Mouse (Mus musculus) testis, postnatal 10 days (tissue): ENCODE results near the gene Mpnd.

Experiments
- DNase-seq: peaks from one replicate; pipeline ENCODE4 v3.0.0; 2021; ENCODE audit warnings: low spot score

Mpnd gene

DNA sequence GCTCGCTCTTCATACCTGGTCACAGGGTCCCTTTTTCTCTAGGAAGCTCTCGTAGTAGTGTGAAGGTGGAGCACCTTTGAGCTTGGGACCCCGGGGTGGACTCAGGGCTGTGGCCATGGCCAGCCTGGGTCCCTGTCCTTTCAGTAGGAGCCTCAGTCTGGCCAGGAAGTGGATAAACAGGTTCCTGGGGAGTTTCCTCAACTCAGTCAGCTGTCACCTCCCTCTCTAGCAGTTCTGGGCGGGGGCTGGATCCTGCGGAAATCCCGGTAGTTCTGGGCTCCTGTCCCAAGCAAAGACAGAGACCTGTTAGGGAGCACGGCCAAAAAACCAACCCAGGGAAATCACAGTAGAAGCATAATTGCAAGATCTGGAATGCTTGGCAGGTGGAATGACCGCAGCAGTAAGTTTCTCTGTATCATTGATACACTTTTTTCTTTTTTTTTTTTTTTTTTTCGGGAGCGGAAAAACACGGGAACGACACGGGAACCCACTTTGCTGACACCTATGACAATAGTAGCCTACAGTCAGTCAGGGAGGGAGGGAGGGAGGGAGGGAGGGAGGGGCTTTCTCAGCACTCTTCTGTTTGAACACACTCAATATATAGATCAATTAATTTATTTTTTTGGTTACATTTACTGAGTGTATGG, at the start of gene Mpnd, which contains the start of gene Stap2:
Gene Mpnd, plus strand, starts transcription at position 297 of the 647 bp plus-strand sequence.
Gene Stap2, minus strand, starts transcription at position 170 of the 647 bp plus-strand sequence.
- peak; percentile 78 for DNase-seq

DNA sequence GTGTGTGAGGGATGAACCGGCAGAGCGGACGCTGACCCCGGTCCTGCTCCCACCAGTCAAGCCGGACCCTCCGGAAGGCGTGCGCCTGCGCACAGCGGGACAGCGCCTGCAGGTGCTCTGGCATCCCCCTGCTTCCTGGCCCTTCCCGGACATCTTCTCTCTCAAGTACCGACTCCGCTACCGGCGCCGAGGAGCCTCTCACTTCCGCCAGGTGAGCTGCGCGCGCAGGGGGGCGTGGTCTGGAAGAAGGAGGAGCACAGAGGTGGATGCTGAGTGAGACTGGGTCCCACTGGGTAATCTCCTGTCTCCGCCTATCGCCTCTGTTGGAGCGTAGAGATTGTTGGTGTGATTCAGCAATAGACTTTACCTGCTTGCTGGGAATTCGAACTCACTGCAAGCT, 49.4 kb upstream of the Mpnd start:
- peak; percentile 85 for DNase-seq

DNA sequence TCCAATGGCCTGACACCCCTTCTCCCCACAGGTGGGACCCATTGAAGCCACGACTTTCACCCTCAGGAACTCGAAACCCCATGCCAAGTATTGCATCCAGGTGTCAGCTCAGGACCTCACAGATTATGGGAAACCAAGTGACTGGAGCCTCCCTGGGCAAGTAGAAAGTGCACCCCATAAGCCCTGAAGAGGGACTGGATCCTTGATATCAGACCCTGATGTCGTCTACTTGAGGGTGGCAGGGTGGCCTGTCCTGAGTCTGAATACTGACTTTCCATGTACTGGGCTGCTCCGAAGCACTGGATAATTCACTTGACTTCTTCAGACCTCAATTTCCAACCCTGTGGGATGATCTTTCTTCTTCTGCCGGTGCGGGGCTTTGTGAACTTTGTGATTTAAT, 48.9 kb upstream of the Mpnd start:
- no peak for DNase-seq

DNA sequence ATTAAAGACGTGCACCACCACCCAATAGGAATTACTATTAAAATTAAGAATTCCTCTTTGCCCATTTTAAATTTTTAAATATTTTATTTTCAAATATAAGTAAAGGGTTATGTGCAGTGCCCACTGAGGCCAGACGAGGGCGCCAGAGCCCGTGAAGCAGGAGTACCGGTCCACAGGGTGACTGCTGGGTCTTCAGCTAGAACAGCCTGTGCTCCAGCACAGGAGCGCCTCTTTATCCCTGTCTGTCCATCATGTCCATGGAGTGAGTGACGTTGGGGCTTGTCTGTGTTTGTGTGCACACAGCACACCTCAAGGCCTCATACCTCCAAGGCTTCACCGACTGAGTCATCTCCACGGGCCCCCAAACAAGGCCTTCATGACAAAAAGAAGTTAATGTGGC, 48.3 kb upstream of the Mpnd start:
- peak; percentile 90 for DNase-seq

DNA sequence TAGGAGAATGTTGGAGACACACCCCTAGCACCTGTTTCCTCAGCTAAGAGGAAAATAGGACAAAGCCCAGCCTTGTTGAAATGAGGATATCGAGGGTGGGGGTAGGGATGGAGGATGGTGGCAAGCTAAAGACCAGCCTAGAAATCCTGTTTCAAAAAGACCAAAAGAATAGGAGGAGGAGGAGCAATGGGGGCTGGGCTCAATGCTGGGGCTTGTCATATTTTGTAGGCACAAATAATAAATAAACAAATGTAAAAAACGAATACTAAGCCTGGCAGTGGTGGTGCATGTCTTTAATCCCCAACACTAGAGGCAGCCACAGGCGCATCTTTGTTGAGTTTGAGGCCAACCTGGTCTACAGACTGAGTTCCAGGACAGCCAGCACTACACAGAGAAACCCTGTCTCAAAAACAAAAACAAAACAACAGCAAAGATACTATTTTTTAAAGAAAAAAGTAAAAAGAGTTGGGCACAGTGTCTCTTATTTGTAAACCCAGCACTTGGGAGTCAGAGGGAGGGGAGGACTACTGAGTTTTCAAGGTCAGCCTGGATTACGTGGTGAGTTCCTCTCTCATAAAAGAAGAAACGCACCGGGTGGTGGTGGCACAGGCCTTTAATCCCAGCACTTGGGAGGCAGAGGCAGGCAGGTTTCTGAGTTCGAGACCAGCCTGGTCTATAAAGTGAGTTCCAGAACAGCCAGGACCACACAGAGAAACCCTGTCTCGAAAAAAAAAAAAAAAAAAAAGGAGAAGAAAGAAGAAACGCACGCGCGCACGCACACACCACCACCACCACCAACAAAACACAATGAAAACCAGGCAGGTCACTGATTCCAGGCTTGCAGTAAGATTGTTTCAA, 47.6 kb upstream of the Mpnd start:
- peak; percentile 44 for DNase-seq

DNA sequence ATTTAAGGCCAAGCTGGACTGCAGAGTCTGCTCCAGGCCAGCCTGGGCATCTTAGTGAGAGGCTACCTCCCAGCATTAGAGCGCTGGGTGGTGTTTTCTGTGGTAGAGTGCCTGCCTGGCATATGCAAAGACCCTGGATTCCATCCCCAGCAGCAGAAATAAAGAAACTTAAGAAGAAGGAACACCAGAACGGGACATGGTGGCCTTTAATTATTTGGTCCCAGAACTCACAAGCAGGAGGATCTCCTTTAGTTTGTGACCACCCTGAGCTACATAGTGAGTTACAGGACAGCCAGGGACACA, 47.0 kb upstream of the Mpnd start:
- DNase-seq = peak; percentile 43

DNA sequence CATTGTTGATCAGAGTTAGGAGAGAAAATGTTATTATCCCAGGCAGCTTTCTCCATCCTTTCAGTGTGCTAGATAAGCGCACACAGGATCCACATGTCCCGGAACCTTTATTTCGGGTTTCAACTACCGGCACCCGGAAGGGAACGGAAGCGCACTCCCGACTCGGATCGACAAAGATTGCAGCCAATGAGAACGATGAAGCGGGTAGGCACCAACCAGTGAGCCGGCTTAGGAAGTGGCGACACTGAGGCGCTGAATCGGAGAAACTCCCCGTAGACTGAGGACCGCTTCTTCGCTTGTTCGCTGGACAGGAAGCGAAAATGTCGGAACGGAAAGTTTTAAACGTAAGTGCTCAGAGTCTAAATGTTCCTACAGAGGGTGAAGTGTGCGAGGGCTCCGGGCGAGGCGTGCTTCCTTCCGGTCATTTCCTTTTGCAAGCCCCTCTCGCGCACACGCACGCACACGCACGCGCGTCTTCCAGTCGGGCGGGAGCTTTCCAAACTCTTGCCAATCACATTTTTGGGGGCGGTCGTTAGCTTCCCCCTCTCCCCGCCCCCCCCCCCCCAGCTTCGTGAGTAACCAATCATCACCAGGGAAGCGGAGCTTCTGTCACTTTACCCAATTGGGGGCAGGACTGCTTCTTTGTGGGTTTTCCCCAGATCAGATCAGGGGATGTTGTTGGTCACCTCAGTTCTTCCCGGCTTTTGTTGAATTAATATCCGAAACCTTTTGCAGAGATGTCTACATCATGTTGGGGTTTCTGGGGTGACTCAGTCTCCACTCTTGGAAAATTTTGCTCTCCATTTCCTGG, 46.4 kb upstream of the Mpnd start, which contains the start of gene Yju2:
Gene Yju2, plus strand, starts transcription at position 182 of the 811 bp plus-strand sequence.
- peak; percentile 91 for DNase-seq

DNA sequence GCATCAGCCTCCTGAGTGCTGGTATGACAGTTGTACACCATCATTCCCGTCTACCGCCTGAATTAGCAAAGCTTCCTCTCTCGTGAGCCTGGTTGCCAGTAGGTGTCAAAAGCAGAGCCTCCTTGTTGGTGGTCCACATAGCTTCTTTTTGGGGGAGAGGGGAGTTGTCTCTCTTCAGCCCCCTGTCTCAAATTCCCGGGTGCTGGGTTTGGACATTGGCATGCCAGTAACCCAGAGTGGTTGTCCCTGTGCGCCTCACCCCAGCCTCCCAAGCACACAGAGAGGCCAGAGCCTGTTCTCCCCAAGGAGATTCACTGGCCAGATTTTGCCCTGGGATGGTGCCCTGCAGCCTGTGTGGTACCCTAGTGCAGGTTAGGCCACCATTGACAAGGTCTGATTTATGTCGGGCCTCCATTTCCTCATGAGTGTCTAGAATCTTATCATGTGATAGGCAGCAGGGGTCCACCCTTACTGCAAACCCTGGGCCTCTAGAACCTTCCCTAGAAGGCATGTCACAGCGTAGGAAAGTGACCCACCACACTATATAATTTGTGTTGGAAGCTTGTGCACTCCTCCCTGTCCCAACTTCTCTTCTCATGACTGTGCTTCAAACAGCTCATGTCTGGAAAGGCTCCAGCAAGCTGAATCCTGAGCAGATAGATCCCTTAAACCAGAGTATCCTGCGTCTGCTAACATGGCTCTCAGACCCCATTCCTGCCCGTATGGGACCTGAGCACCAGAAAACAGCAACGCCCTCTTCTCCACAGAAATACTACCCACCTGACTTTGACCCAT, 45.4 kb upstream of the Mpnd start:
- peak; percentile 42 for DNase-seq

DNA sequence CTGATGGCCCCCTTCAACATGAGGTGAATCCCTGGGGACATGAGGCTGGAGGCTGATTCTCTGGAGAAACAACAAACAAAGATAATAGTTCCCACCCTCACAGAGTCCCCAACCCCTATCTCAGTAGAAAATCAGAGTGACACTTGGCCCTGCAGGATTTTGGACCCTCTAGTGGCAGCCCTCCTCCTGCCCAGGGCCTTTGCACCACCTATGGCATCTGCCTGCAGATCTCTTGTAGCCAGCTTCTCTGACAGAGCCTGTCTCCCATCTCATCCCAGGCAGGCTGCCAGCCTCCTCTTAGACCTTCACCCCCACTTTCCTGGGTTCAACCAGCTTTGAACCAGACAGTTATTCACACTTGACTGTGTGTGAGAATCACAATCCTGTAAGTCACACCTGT, 44.7 kb upstream of the Mpnd start:
- DNase-seq = peak; percentile 45

DNA sequence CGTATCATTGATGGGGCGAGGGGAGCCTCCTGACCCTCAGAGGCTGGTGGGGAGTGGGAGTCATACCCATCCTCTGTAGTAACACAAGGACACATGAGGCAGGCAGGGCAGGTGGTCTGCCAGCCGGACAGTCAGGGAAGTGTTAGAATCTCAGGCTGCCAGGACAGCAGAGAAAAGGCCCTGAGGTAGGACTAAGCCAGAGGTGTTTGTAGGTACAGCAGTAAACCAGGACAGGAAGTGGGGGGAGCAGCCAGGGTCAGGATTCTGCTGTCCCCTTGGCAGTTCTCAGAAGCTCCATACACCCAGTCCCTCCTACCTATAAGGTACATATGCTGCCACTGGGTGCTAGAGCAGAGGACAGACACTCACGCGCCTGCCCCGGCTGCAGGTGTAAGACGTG, 43.9 kb upstream of the Mpnd start:
- no peak for DNase-seq

DNA sequence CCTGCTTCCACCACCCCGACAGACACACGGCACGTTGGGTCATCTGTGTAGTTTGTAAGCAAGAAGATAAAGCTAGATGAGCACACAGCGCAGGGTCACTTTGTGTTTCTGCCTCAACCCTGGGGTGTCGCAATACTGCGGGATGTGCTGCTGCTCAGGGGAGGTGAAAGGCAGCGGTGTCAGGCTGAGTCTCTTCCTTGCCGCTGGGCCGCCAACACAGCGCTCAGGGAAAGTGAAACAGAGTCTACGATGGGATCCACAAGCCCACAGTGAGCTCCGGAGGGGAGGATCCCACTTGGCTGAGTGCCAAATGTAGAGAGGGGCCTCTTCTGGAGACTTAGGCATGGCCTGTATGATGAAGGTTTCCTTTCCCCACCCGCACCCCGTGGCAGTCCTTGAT, 42.3 kb upstream of the Mpnd start:
- DNase-seq = peak; percentile 40

DNA sequence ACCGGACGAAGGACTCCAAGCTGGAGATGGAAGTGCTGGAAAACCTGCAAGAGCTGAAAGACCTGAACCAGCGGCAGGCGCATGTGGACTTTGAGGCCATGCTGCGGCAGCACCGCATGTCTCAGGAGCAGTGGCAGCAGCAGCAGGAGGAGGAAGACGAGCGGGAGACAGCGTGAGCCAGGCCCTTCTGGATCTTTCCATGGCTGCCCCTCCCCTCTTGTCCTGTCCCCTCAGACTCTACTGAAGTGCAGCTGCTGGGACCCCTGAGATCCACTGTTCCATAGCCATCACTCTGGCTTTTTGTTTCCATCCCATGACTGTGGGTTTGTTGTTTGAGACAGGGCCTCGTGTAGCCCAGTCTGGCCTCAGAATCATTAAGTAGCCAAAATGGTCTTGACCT, 41.0 kb upstream of the Mpnd start:
- peak; percentile 41 for DNase-seq

DNA sequence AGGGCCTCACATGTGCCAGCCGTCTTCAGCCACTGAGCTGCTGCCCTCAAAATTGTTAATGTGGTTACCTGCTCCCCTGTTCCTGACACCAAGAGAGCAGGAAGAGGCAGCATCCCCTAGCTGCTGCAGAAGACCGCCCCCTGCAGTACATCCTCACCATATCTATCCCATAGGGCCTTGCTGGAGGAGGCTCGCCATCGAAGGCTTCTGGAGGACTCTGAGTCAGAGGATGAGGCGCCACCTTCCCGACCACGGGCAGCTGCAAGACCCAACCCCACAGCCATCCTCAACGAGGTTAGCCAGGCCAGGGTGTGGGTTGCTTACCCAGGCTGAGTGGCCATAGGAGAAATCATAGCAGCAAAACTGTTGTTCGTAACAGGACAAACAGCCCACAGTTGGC, 40.5 kb upstream of the Mpnd start:
- peak; percentile 42 for DNase-seq

DNA sequence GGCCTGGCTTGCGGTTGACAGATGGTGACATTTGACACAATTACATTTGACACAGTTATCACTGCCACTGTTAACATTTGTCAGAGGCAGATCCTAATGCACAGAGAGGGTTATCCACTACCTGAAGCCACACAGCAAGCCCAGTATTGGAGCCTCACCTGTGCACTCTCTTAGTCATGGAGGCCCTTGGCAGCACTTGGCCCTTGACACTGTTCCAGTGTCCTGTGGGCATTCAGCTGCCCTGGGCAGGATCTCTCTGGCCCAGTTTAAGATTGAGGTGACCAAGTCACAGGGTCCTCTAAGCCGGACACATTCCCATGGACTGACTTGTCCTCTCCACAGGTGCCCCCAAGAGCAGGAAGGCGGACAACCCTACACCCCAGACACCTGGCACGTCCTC, 38.3 kb upstream of the Mpnd start:
- DNase-seq = no peak

DNA sequence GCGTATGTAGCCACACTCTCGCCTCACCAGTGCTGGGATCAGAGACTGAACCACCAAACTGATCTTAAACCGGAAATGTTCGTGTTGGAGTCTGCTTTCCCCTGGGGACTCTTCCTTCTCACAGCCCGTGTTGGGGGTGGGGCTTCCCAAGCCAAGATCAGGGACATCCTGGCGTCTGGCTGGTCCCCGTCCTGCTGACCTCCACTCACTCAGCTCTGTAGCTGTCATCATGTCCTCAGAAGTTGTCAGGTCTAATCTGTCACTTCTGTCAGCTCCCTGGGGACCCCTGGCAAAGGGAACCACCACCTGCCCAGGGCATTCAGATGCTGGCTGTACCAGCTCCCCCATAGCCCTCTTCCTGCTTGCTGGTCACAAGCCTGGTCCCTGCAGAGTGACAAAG, 37.3 kb upstream of the Mpnd start:
- DNase-seq = no peak

DNA sequence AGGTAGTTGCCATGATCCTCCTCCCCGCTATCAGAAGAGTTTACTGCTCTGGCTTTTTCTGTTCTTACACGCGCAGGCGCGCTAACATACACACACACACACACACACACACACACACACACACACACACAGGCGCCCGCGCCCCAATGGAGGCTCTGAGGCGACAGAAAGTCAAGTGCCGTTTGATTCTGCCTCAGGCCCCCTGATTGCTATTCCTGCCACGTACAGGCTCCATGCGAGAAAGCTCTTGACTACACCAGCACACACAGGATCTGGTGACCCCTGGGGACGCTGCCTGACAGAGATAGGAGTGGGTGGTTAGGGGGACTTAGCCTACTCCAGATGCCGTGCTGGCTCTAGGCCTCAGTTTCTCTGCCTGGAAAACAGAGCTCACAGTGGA, 36.0 kb upstream of the Mpnd start:
- DNase-seq = no peak

DNA sequence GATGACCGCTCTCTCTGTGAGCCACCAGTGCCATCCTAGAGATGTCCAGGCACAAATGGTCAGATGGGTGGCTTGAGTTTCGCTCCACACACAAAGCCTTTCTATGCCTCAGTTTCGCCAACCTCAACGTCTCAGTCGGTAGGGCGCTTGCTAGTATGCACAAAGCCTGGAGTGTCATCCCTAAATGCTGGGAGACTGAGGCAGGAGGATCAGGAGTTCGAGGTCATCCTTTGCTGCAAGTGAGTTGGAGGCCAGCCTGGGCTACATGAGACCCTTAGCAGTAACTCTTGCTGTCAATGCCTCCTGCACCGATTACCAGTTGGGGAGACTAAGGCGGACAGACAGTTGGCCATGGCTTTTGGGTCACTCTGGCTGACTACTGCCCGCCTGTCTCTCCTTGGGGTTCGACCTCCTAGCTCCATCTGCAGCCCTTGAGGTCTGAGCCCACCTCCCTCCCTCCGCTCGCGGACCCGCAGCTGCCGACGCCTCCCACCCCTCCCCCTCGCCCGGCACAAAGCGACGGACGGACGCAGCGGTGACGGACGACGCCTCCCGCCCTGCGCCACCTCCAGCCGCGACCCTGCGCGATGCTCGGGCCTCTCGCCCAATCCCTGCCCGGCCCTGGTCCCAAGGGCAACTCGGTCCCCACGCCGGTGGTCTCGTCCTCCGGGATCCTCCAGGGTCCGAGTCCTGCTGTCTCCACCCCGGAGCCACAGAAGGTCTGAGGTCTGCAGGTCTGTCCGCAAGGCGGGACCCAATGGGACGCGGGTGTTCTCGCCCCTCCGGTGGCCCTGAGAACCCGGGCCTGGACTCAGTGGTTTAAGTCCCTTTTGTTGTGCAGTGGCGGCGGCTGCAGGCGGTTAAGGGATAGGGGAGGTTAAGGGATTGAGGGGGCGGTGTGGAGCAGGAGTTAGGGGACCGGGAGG, 35.3 kb upstream of the Mpnd start, which contains the start of gene Shd:
Gene Shd, plus strand, starts transcription at position 502 of the 926 bp plus-strand sequence.
- peak; percentile 66 for DNase-seq

DNA sequence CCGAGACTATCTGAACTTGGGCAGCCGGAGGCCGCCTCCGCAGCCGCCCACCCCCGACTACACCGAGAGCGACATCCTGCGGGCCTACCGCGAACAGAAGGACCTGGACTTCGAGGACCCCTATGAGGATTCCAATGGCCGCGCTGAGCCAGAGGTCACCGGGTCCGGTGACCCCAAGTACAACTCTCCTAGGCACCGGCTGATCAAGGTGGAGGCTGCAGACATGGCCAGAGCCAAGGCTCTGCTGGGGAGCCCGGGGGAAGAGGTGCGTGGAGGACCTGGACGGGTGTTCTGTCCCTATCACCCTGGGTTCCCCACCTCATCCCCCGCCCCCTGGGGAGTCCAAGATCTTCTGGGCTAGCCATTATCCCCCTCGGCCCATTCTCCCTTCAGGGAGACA, 34.1 kb upstream of the Mpnd start:
- DNase-seq = no peak

DNA sequence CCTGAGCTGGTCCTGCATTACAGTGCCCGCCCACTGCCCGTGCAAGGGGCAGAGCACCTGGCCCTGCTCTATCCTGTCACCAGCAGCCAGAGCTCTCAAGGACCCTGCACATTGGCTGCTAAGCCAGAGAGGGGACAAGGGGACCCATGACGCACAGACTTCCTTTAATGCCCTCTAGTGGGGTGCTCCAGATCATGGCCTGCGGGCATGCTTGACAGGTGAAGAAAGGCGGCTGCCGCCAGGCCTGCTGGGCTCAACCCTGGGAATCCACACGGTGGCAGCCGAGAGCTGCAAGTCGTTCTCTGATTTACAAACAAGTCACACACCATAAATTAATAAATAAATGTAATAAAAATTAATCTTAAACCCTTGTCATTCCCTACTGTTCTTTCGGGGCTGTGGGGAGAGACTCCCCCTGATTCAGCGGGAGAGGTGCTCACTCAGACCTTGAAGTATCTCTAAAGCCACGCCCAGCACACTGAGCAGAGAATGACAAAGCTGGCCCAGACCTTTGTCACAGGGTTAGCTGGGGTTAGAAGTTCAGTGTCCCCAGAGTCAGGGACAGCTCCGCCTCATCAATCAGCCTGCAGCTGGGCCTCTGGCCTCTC, 29.2 kb upstream of the Mpnd start:
- DNase-seq = peak; percentile 91

DNA sequence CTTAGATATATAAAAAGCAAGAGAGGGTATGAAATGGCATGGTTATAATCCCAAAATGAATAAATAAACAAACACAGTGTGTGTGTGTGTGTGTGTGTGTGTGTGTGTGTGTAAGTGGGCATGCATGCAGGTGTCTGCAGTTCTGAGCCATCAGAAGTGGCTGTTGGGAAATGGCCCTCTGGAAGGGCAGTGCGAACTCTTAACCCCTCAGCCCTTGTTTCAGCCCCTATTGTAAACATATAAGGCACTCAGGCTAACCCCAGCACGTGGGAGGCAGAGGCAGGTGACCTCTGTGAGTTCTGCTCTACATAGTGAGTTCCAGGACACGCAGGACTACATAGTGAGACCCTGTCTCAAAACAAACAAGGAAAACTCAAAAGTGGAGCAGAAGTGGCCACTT, 28.2 kb upstream of the Mpnd start:
- no peak for DNase-seq
